Mouse (Mus musculus) liver, embryonic 11.5 days (tissue): ENCODE measurements around the gene Galnt10. TPM values are rescaled to one million over a fixed set of nuclear protein-coding genes. Genes with fewer than 3 reads are reported as not detected.
"Not testable (repeated sequence)": the region's sequence is repeated elsewhere in the genome, so short reads cannot be mapped to it uniquely, and the experiment has no call there.

Experiments
- ATAC-seq: fragments of 200-750 bp; cut with Nextera tagmentation; replicated peaks from 2 replicates; pipeline ENCODE4 v1.8.0; 2017; ENCODE audit warnings: moderate number of reproducible peaks, mild to moderate bottlenecking, moderate TSS enrichment, moderate library complexity; ENCODE audit not compliant: low FRiP score
- DNase-seq: peaks from one replicate; pipeline ENCODE4 v3.0.0-alpha.2; 2017; ENCODE audit warnings: low spot score
- H3K27ac ChIP-seq: fragments of 300-500 bp; sonication (generic); 2 replicates; pipeline ENCODE4 v1.5.1; 2014; ENCODE audit warnings: mild to moderate bottlenecking, low read depth, low read length, control low read depth
- H3K27me3 ChIP-seq: fragments of 300-500 bp; sonication (generic); replicated peaks from 2 replicates; pipeline ENCODE4 v1.6.1; 2014; ENCODE audit warnings: low read length, mixed read lengths; ENCODE audit not compliant: control insufficient read depth, insufficient read depth
- H3K36me3 ChIP-seq: fragments of 300-500 bp; sonication (generic); 2 replicates; pipeline ENCODE4 v1.6.1; 2014; ENCODE audit warnings: mild to moderate bottlenecking, low read length, moderate library complexity, mixed read lengths; ENCODE audit not compliant: control insufficient read depth, insufficient read depth
- H3K4me1 ChIP-seq: fragments of 300-500 bp; sonication (generic); replicated peaks from 2 replicates; pipeline ENCODE4 v1.6.1; 2014; ENCODE audit warnings: low read length, mixed read lengths; ENCODE audit not compliant: control insufficient read depth, insufficient read depth
- H3K4me2 ChIP-seq: fragments of 300-500 bp; sonication (generic); 2 replicates; pipeline ENCODE4 v1.6.1; 2014; ENCODE audit warnings: mild to moderate bottlenecking, control low read depth, moderate library complexity
- H3K4me3 ChIP-seq: fragments of 300-500 bp; sonication (generic); 2 replicates; pipeline ENCODE4 v1.5.1; 2014; ENCODE audit warnings: low read depth, low read length, control low read depth
- H3K9ac ChIP-seq: fragments of 300-500 bp; sonication (generic); 2 replicates; pipeline ENCODE4 v1.6.1; 2014; ENCODE audit warnings: low read depth, low read length, control low read depth
- H3K9me3 ChIP-seq: fragments of 300-500 bp; sonication (generic); 2 replicates; pipeline ENCODE4 v1.6.1; 2016; ENCODE audit warnings: low read length, inconsistent platforms, mixed read lengths; ENCODE audit not compliant: control insufficient read depth
- WGBS: fragments of 180-500 bp; shearing (Covaris S2); extraction: QIAGEN DNeasy Blood & Tissue Kit; methylation state at CpG from one replicate; pipeline ENCODE4 v1.1.7; 2014; 5-methylcytosine and 5-hydroxymethylcytosine counted together
- polyA plus RNA-seq: library from polyadenylated mRNA; unstranded; fragments of >200 nt; fragmentation: Nextera tagmentation; extraction: Ambion mirVana; gene quantifications from 2 replicates; pipeline ENCODE4 v1.2.1, GENCODE M21; 2014

Galnt10 gene
- polyA plus RNA-seq, 1 experiment from 2014 or later = 17.5 TPM

DNA sequence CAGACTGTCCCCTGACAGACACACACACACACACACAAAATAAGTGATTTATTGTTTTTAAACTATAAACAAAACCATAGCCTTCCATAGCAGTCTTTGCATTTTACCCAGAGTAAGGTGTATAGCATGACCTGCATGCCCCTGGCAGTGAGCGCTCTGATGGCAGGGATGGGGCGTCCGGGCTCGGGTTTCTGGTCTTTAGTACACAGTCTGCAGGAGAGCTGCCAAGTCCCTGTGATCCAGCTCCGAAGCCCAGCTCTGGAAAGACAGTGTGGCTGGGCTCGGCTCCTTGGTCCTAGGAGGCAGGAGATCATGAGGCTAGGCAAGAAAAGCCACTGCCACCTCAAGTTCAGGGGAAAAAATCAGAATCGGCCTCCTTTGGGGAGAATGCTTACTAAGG is 165.8 kb downstream of the Galnt10 start:
- Histone ChIP-seq H3K36me3 (peaks cover 5% of the 10 kb centered on the region; the same call in 1 of the 2 replicates), H3K9me3 (no peaks in the 10 kb centered on the region), H3K27ac (no peak overlapping the region), H3K4me1 (no peaks in the 10 kb centered on the region; the same call in 1 of the 2 replicates), H3K4me2 (no peak overlapping the region), H3K27me3 (no peaks in the 10 kb centered on the region), H3K4me3 (no peak overlapping the region), H3K9ac (no peak overlapping the region)
- ATAC-seq (no peak), DNase-seq (no peak)
- WGBS = 84% methylated on average over 7 of the region's 7 CpGs

DNA sequence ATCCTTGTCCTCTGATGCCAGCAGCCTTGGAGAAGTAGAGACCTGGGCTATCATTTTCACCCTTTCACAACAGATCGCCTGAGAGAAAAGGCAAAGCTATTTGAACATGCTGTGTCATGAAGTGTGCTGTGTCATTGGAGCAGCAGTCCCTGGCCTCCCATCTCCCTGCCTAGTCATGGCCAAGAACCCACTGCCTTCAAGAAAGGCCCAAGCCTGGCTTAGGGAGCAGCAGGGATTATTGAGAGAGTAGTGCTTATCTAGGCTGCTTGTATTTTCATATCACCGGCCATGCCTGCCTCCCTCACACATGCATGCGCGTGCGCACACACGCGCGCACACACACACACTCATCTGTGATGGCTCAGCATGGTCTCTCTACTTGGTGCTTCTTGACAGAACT is 167.0 kb downstream of the Galnt10 start:
- Histone ChIP-seq H3K9me3 (no peaks in the 10 kb centered on the region), H3K36me3 (peaks cover 5% of the 10 kb centered on the region; the same call in 1 of the 2 replicates), H3K27me3 (no peaks in the 10 kb centered on the region), H3K4me3 (no peak overlapping the region), H3K4me1 (no peaks in the 10 kb centered on the region; the same call in 1 of the 2 replicates), H3K9ac (no peak overlapping the region), H3K4me2 (no peak overlapping the region), H3K27ac (peak overlapping the region; percentile 44)
- ATAC-seq (peak; percentile 82), DNase-seq (no peak)
- 88% methylated on average over 8 of the region's 8 CpGs for WGBS

DNA sequence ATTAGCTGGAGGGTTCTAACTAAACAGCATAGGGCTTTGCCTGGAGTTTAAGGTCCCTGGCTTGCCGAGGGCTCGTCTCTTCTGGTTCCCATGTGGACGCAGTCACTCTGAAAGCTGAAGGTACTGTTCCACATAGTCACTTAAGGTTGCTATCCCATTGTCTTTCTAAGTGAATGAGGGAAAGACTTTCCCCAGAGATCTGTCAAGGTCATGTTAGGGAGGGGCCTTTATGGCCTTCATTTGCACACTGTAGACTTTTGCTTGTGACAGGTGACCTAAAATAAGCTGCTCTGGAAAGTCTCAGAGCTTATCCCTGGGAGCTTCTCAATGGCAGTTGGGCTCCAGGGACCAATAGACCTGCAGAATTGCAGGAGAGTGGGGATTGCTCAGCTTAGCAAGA is 168.4 kb downstream of the Galnt10 start:
- no peak overlapping the region for H3K9ac ChIP-seq
- WGBS = 85% methylated on average over 3 of the region's 3 CpGs
- ATAC-seq = no peak
- H3K9me3 ChIP-seq = no peaks in the 10 kb centered on the region
- H3K27me3 ChIP-seq = no peaks in the 10 kb centered on the region
- no peak overlapping the region for H3K27ac ChIP-seq
- no peak overlapping the region for H3K4me3 ChIP-seq
- peaks cover 2% of the 10 kb centered on the region; the same call in 1 of the 2 replicates for H3K36me3 ChIP-seq
- H3K4me1 ChIP-seq = no peaks in the 10 kb centered on the region; the same call in 1 of the 2 replicates
- DNase-seq = no peak
- no peak overlapping the region for H3K4me2 ChIP-seq

DNA sequence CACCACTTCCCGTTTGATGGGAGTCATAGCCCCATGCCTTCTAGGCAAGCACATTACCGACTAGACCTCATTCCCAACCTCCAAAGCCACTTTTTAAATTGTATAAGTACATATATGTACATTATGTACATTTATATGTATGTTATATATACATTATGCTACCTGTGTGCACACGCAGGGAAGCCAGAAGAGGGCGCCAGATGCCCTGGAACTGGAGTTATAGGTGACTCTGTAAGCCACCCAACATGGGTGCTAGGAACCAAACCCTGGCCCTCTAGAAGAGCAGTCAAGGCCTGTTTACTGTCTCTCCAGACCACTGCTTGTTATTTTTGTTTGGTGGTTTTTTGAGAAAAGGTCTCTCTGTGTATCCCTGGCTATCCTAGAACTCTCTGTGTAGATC is 172.9 kb downstream of the Galnt10 start:
- Histone ChIP-seq H3K4me3 (no peak overlapping the region), H3K27me3 (no peaks in the 10 kb centered on the region), H3K9ac (no peak overlapping the region), H3K4me2 (no peak overlapping the region), H3K27ac (no peak overlapping the region), H3K4me1 (no peaks in the 10 kb centered on the region), H3K36me3 (no peaks in the 10 kb centered on the region), H3K9me3 (no peaks in the 10 kb centered on the region)
- ATAC-seq = no peak
- WGBS = 78% methylated on average over 4 of the region's 4 CpGs
- DNase-seq = no peak

DNA sequence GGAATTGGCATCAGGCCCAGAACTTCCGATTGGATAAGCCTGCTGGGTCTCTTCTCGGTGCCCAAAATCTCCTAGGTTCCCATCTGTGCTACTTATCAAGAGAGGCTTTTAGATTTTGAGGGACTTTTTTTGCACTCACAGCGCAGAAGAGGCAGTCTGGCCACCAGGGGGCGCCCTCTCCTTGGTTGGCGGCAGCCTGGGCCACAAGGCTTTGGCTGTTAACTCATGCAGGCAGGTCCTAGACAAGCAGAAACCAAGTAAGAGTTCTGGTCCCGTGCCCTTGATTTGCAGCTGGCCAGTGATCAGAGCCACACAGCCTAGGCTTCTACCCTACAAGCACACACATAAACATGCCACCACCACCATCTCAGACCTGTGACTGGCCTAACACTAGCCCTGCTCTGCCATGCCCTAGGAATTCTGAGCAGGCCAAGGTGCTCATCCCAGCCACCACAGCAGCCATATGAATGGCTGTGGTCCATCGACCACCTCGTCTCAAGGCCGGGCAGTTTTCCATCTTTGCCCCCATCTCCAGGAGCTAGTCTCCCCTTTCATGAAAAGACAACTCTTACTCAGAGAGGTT is 174.8 kb downstream of the Galnt10 start:
- Histone ChIP-seq H3K4me3 (no peak overlapping the region), H3K4me2 (no peak overlapping the region), H3K27ac (no peak overlapping the region), H3K36me3 (no peaks in the 10 kb centered on the region), H3K27me3 (no peaks in the 10 kb centered on the region; the same call in 1 of the 2 replicates), H3K9ac (no peak overlapping the region), H3K4me1 (no peaks in the 10 kb centered on the region), H3K9me3 (no peaks in the 10 kb centered on the region)
- 27% methylated on average over 9 of the region's 9 CpGs for WGBS
- peak; percentile 82 for DNase-seq
- ATAC-seq = peak; percentile 23; the same call in 1 of the 2 replicates

DNA sequence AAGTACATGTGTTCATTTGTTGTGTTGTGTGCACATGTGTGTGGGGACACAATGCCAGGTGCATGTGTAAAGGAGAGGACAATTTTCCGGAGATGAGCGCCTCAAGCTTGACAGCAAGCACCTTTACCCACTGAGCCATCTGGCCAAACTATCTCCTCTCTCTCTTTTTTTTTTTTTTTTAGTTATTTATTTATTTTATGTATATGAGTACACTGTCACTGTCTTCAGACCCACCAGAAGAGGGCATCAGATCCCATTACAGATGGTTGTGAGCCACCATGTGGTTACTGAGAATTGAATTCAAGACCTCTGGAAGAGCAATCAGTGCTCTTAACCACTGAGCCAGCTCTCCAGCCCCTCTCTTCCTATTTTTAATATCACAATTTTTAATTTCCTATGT is 177.9 kb downstream of the Galnt10 start:
- not testable (repeated sequence) for H3K36me3 ChIP-seq, H3K4me3 ChIP-seq, H3K4me1 ChIP-seq, DNase-seq, H3K27ac ChIP-seq, H3K9ac ChIP-seq, H3K4me2 ChIP-seq, H3K9me3 ChIP-seq, ATAC-seq
- whole genome bisulfite sequencing = 86% methylated on average over 2 of the region's 2 CpGs
- peaks cover 27% of the 10 kb centered on the region for H3K27me3 ChIP-seq

DNA sequence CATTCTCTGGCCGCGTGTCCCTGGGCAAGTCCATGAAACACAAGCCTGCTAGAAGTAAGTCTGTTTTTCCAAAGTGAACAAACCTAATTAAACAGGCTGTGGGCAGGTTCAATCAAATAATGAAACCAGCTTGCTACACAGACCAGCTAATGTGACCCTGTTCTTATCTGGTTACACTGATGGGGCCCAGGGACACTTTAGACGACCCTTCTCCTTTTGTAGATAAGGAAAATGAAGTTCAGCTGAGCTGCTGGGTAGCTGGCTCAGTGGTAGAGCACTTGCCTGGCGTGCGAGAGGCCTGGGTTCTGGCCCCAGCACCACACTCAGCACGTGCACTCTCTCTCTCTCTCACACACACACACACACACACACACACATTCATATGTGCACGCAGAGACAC is 178.5 kb downstream of the Galnt10 start:
- Histone ChIP-seq H3K27ac (no peak overlapping the region), H3K4me3 (no peak overlapping the region), H3K9ac (no peak overlapping the region), H3K4me1 (peaks cover 5% of the 10 kb centered on the region), H3K36me3 (no peaks in the 10 kb centered on the region), H3K9me3 (no peaks in the 10 kb centered on the region), H3K4me2 (no peak overlapping the region), H3K27me3 (peaks cover 33% of the 10 kb centered on the region)
- ATAC-seq (no peak), DNase-seq (no peak)
- 51% methylated on average over 7 of the region's 7 CpGs for WGBS

DNA sequence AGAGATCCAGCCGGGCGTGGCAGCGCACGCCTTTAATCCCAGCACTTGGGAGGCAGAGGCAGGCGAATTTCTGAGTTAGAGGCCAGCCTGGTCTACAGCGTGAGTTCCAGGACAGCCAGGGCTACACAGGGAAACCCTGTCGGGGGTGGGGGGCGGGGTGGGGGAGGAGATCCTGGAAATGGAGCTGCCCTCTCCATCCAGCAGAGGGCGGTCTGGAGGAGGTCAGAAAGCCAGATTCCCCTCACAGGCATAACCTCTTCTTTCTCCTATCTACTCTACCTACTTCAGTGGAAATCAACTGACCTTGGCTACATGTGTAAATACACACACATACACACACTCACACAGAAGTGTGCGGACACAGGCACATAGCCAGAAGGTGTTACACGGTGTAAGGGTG is 180.0 kb downstream of the Galnt10 start:
- H3K4me3 ChIP-seq, ATAC-seq, H3K9me3 ChIP-seq, H3K36me3 ChIP-seq, DNase-seq, H3K4me2 ChIP-seq, H3K9ac ChIP-seq, H3K27ac ChIP-seq, H3K4me1 ChIP-seq: not testable (repeated sequence)
- H3K27me3 ChIP-seq = peaks cover 48% of the 10 kb centered on the region
- 58% methylated on average over 11 of the region's 11 CpGs for WGBS
